Mouse (Mus musculus): ENCODE results near the gene Dennd2d. TPM values are rescaled to one million over a fixed set of nuclear protein-coding genes. Genes with fewer than 3 reads are reported as not detected.

Dennd2d gene
- total RNA-seq, 2 experiments from 2014 or later: 0.26 TPM; not detected in 1

DNA sequence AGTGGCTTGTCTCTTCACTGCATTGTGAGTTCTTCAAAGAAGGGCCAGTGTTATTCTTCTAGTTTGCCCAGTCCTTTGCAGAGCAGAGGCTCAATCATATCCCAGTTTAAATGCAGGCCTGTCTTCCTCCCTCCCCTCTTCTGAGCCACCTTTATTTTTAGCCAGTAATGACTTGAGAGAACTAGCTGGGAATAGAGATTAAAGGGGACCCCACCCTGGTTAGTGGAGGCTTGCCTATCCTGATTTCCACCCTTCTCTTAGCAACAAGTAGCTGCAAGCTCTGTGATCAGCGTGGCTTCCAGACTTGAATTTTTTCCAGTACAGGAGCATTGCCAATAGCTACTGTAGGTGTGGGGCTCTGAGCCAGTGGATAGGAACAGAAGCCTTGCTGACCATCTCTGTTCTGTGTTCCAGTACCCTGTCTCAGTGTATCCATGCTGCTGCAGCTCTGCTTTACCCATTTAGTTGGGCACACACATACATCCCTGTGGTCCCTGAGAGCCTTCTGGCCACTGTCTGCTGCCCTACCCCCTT lies 12.3 kb downstream of the Dennd2d start:
- no peak for DNase-seq (ENCODE audit: extremely low spot score in 1 of 2, low spot score in 2 of 2)
- intact Hi-C loops (cut with DNase I): no loop called here

DNA sequence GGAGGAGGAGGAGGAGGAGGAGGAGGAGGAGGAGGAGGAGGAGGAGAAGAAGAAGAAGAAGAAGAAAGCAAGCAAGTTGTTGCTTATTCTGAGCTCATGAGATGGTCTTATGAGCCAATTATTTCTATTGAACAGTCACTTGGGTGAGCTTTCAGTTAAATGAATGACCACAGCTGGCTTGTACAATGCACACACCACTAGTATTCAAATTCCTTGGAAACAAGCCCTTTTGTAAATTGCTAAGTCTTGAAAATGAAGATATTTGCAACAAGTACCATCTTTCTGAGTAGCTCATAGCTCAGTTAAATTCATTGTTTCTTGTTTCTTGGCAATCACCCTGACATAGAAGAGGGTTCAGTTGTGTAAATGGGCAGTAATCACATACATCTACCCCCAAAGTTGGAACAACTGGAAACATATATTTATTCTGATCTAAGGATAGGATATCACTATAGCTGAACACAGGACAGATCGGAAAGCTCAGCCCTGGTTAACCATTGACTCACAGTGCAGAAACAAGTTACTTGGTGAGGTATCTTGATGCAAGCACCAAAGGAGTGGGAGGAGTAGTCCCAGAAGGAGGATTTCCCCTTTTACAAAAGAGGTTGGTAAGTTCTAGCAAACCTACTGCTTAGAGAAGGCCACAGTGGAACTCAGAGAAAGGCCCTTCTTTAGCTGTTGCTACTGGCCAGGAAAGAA lies 13.3 kb downstream of the Dennd2d start:
- DNase-seq (ENCODE audit: extremely low spot score in 1 of 2, low spot score in 2 of 2): no peak
- intact Hi-C loops (cut with DNase I): no loop called here

GRCm38 (mm10) chr3:106496045-106496721 lies 14.0 kb downstream of the Dennd2d start:
- no peak for DNase-seq (ENCODE audit: extremely low spot score in 1 of 2, low spot score in 2 of 2)
- intact Hi-C loops (cut with DNase I): no loop called here

DNA sequence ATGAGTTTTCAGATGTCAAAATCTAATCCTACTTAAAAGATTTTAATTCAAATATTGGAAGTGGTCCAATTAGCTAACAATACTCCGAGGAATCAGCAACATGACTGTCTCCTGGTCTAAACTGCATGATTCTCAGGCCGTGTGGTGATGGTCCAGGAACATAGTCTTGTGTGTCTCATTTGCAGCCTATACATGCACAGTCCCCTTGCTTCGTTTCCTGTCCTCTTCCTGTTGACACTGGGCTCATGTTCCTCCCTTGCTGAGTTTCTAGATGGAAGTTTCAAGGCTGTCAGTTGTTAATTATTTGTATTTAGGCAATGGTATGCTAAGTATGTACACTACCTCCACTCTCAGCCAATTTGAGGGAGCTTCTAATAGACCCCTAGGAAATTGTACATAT lies 14.8 kb downstream of the Dennd2d start:
- no peak for DNase-seq (ENCODE audit: extremely low spot score in 1 of 2, low spot score in 2 of 2)
- intact Hi-C loops (cut with DNase I): no loop called here

DNA sequence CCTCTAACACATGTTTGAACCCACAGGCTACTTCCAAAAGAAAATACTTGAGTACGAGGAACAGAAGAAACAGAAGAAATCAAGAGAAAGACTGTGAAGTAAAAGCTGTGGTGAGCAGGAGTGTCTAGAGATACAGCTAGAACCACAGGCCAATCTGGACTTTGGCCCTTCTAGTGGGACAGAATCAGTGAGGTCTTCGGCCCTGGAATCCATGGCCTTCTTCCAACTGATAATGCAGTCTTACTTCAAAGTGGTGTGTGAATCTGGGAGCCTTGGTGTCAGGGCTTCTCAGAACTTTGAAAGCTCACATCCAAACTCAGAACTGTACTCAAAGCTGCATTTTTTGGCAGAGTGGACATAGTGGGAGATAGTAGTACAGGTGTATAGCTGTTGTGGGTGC lies 18.3 kb downstream of the Dennd2d start:
- intact Hi-C loops (cut with DNase I): no loop called here
- DNase-seq (ENCODE audit: extremely low spot score in 1 of 2, low spot score in 2 of 2): no peak

- DNase-seq (ENCODE audit: extremely low spot score in 1 of 2, low spot score in 2 of 2): no peak
- intact Hi-C loops (cut with DNase I): no loop called here
Observed at GRCm38 (mm10) chr3:106502892-106503291, 20.7 kb downstream of the Dennd2d start.

- intact Hi-C loops (cut with DNase I): no loop called here
Observed at GRCm38 (mm10) chr3:106510669-106511068, 28.5 kb downstream of the Dennd2d start.

DNA sequence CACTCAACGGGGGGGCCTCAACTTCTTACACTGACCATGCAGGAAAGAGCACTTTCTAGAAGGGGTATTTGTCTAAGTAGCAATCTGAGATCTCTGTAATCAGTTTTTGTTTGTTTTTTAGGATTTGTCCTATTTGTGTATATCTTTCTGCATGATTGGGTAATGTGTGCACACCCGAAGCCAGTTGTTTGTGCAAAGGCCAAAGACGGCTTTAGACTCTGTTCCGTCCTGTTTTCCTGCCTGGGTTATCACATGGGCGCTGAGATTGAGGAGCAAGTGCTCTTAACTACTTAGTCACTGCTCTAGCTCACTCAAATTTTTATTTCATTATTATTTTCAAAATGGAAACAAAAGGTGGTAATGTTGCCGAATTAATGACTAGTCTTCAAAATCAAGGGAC lies 32.8 kb downstream of the Dennd2d start:
- intact Hi-C loops (cut with DNase I): no loop called here
- DNase-seq (ENCODE audit: extremely low spot score in 1 of 2, low spot score in 2 of 2): no peak

More at GRCm38 (mm10) chr3:106510669-106511068, 28.5 kb downstream of the Dennd2d start:
- no peak for DNase-seq (ENCODE audit: extremely low spot score in 1 of 2, low spot score in 2 of 2)

DNA sequence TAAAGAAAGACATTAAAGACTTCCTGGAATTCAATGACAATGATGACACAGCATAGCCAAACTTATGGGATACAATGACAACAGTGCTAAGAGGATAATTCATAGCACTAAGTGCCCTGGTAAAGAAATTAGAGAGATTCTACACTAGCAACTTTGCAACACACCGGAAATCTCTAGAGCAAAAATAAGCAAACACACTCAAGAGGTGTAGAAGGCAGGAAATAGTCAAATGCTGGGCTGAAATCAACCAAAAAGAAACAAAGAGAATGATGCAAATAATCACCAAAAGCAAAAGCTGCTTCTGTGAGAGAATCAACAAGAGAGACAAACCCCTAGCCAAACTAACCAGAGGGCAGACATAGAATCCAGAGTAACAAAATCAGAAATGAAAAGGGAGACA lies 40.5 kb downstream of the Dennd2d start:
- DNase-seq (ENCODE audit: extremely low spot score in 1 of 2, low spot score in 2 of 2): no peak
- intact Hi-C loops (cut with DNase I): no loop called here

DNA sequence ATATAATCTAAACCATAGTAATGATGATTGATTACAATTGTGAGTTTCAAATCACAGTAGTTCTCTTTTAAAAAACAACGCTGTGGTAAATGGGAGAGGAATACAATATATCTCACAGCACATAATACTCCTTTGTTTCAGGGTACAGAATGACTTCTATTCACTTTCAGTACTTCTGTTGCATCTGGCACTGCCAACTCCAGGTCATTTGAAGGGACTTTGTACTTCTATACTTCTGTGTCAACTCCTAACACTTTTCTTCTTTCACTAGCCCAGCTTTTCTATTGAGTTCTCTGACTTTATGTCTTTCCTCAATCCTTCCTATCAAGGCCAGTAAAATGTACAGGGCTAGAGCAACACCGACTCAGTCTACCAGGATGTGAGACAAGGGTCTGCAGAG lies 44.2 kb downstream of the Dennd2d start:
- intact Hi-C loops (cut with DNase I): no loop called here
- DNase-seq (ENCODE audit: extremely low spot score in 1 of 2, low spot score in 2 of 2): no peak

DNA sequence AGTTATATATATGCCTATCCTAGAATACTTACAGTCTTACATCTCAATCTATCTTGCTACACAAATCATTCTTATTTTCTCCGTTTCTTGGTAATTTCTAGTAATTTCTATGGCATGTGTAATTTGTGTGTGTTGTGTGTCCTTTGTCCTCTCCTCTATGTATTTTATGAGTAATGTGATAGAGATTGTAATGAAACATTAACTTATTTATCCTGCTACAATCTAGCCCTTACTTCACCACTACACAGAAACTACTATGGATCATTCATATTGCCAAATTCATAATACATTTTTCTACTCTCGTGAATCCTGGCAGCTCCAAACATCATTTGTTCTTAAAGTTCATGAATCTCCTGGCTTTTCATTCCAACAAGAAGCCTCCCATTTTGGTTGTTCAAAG lies 45.8 kb downstream of the Dennd2d start:
- intact Hi-C loops (cut with DNase I): no loop called here
- no peak for DNase-seq (ENCODE audit: extremely low spot score in 1 of 2, low spot score in 2 of 2)

DNA sequence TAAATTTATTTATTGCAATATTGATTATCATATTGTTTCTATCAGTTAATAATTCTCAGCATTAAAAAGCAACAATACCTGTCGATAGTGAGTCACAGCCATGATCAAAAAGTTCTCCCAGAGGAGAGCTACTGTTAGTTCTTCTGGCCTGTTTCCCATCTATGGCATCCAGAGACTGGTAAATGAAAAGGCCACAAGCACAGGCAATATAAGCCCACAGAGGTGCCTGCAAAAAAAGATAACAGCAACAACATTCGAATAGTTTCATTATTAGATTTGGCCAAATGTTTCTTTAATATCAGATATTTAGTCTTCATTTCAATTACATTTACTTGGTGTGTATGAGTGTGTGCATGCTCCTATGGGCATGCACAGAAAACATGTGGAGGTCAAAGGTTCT lies 51.1 kb downstream of the Dennd2d start:
- intact Hi-C loops (cut with DNase I): no loop called here
- DNase-seq (ENCODE audit: extremely low spot score in 1 of 2, low spot score in 2 of 2): no peak

DNA sequence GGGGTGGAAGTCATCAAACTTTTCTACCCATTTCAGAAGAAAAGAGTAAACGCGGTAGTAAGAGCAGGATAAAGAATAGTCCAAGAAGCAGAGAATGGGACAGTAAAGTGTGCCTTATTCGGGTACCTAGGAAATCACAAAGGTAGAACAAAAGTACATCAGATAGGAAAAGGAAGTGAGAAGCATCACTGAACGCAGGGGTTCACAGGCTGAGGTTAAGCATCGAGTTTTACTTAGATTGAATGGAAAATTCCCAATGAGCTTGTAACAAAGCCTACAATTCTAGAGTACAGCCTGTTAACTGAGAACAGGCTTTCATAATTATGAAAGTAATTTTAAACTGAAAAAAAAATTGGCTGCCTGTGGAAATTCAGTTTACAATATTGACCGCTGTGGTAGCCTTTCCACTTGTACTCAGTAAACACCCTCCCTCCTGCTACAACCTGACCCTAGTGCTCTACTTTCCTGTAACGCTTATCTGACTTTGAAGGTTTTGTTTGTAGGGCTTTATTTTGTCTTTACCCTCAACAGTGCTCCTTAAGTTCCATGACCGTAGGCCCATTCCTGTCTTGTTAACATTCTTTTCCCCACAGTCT lies 62.6 kb downstream of the Dennd2d start:
- intact Hi-C loops (cut with DNase I): no loop called here
- no peak for DNase-seq (ENCODE audit: extremely low spot score in 1 of 2, low spot score in 2 of 2)

- peak; percentile 91 to 95 for DNase-seq (ENCODE audit: extremely low spot score in 1 of 2, low spot score in 2 of 2)
- intact Hi-C loops (cut with DNase I): no loop called here
Observed at GRCm38 (mm10) chr3:106547171-106547923, 65.1 kb downstream of the Dennd2d start, which contains the start of the genes Dram2 and Cept1. Gene Dram2, plus strand, starts transcription at chr3:106547798. Gene Cept1, minus strand, starts transcription at chr3:106547802.

DNA sequence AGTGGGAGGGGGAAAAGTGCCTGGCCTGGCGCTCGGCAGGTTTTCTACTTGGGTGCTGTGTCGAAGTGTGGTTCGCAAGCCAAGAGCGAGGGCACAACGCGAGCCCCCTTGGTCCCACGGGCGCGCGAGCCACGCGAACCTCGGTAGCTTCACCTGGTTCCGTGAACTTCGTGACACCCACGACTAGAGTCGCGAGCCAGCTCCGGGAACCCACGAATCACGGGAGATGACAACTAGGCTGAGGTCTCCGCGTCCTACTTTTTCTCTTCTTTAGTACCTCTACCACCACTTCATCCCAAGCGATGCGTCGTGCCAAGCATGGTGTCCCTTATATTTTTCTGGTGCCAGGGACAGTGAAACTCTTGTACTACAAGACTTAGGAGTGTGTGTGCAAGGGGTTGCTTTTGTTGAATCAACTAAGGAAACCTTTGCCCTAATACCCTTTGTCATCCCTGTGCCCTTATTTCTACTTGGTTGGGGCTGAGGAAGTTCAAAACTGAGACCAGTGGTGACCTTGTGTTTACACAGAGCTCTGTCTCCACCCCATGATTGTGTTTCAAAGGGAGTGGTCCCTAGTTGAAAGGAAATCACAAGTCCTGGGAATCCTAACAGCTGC lies 65.8 kb downstream of the Dennd2d start:
- intact Hi-C loops (cut with DNase I): no loop called here
- peak in 1 of 2 experiments; percentile 7 for DNase-seq (ENCODE audit: extremely low spot score in 1 of 2, low spot score in 2 of 2)

- intact Hi-C loops (cut with DNase I): no loop called here
Observed at GRCm38 (mm10) chr3:106548971-106549370, 66.8 kb downstream of the Dennd2d start.

More at GRCm38 (mm10) chr3:106548971-106549370, 66.8 kb downstream of the Dennd2d start:
- DNase-seq (ENCODE audit: extremely low spot score in 1 of 2, low spot score in 2 of 2): no peak
